Mouse (Mus musculus) spleen, adult 10 weeks (tissue): ENCODE results near the gene Vmn2r38. TPM values are rescaled to one million over a fixed set of nuclear protein-coding genes. Genes with fewer than 3 reads are reported as not detected.

Experiments used
- polyA plus RNA-seq: library from polyadenylated mRNA; stranded (reverse); fragments of 350-450 nt; fragmentation: Illumina TruSeq; extraction: RNeasy Lipid Tissue Mini Kit (QIAGEN cat#74804); gene quantifications from one replicate; pipeline ENCODE4 v1.2.3, GENCODE M21; 2015; ENCODE audit warnings: low replicate concordance; ENCODE audit not compliant: insufficient read depth

The Vmn2r38 gene
- not detected for polyA plus RNA-seq

DNA sequence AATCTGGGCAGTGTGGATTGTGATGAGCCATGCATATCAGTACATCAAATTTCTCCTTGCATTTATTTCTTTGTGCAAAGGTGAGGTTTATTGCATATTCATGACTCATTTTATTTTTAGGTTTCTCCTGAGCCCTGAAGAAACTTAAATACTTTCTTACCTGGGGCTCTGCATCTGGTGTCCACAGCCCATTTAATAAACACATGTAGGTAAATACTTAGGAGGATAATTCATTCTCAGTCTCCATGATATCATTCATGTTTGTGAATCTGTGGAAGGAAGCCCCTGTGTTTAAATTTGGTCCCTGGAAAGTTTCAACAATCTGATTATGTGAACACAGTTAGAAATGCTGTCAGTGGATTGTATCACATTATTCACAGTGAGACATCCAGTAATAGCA lies at the start of gene Vmn2r38:
Vmn2r38 (minus strand) TSS at position 101 of the 400 bp plus-strand sequence.

DNA sequence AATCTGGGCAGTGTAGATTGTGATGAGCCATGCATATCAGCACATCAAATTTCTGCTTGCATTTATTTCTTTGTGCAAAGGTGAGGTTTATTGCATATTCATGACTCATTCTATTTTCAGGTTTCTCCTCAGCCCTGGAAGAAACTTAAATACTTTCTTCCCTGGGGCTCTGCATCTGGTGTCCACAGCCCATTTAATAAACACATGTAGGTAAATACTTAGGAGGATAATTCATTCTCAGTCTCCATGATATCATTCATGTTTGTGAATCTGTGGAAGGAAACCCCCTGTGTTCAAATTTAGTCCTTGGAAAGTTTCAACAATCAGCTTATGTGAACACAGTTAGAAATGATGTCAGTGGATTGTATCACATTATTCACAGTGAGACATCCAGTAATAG lies 67.0 kb downstream of the Vmn2r38 start, which contains the start of gene Vmn2r39:
Vmn2r39 (minus strand) TSS at position 101 of the 400 bp plus-strand sequence.

Other genes starting within 250 kb of the Vmn2r38 start
- not detected for gene Vmn2r40, start 166.4 kb downstream of the Vmn2r38 start, polyA plus RNA-seq
- gene Vmn2r39, start 67.1 kb downstream of the Vmn2r38 start, polyA plus RNA-seq: not detected
- not detected for gene Vmn2r37, start 125.8 kb upstream of the Vmn2r38 start, polyA plus RNA-seq